Mouse (Mus musculus) olfactory bulb, adult 2 months (tissue): ENCODE measurements around the gene Hist1h2af.

Source experiments
- CTCF ChIP-seq: fragments of 200-500 bp; IDR thresholded peaks from 2 replicates; pipeline ENCODE4 v1.5.1; 2012; ENCODE audit warnings: low read depth, mild to moderate bottlenecking, low read length, moderate library complexity; ENCODE audit not compliant: insufficient read depth
- POLR2A ChIP-seq: fragments of 200-500 bp; IDR thresholded peaks from 2 replicates; pipeline ENCODE4 v1.6.1; 2012; ENCODE audit warnings: mild to moderate bottlenecking, low read depth, low read length, moderate library complexity; ENCODE audit not compliant: insufficient read depth

GRCm38 (mm10) chr13:23510127-23510526, 23.6 kb upstream of the Hist1h2af start:
- TF ChIP-seq POLR2A (no peak), CTCF (no peak)
